Mouse (Mus musculus): ENCODE measurements around the gene Exoc3l4. TPM values are rescaled to one million over a fixed set of nuclear protein-coding genes. Genes with fewer than 3 reads are reported as not detected.

Exoc3l4 gene
- 100 to 1,000 TPM in 1 of 26 experiments, 10 to 100 TPM in 23, 1 to 10 TPM in 2; 9.1 to 109 (median 30.7) TPM for total RNA-seq (2018; cell fraction: chromatin; rRNA removed)
- 10 to 100 TPM in 20 of 26 experiments, 1 to 10 TPM in 6; 7.8 to 73.6 (median 15.0) TPM for total RNA-seq (2018; cell fraction: cytosol; rRNA removed)
- total RNA-seq (2018; cell fraction: nucleus; rRNA removed), result 100 to 1,000 TPM in 4 of 26 experiments, 10 to 100 TPM in 20, 1 to 10 TPM in 2; 8.3 to 170 (median 42.3) TPM
- polyA plus RNA-seq (2018), result 8.0 to 13.2 TPM (median 12.5 TPM) in 3 replicates

- no peak within 1 kb of the TSS for H3K27ac ChIP-seq
- WGBS (ENCODE audit: missing documents), result 14% methylated on average over 17 of the region's 17 CpGs
- no peaks in the 10 kb centered on the region for H3K36me3 ChIP-seq (ENCODE audit: inconsistent target)
- H3K4me3 ChIP-seq (ENCODE audit: inconsistent target), result no peak within 1 kb of the TSS
- H3K79me2 ChIP-seq (ENCODE audit: inconsistent target), result no peaks in the 10 kb centered on the region
These were observed at the start of gene Exoc3l4 for GRCm38 (mm10) chr12:111416921-111417779. TSS of gene Exoc3l4 (plus strand) at chr12:111417017.

GRCm38 (mm10) chr12:111367065-111367464, 49.8 kb upstream of the Exoc3l4 start:
- H3K27ac ChIP-seq, result no peak overlapping the region
- peaks cover 100% of the 10 kb centered on the region for H3K79me2 ChIP-seq (ENCODE audit: inconsistent target)
- H3K4me3 ChIP-seq (ENCODE audit: inconsistent target), result no peak overlapping the region
- 85% methylated on average over 7 of the region's 7 CpGs for WGBS (ENCODE audit: missing documents)
- no peaks in the 10 kb centered on the region for H3K36me3 ChIP-seq (ENCODE audit: inconsistent target)

DNA sequence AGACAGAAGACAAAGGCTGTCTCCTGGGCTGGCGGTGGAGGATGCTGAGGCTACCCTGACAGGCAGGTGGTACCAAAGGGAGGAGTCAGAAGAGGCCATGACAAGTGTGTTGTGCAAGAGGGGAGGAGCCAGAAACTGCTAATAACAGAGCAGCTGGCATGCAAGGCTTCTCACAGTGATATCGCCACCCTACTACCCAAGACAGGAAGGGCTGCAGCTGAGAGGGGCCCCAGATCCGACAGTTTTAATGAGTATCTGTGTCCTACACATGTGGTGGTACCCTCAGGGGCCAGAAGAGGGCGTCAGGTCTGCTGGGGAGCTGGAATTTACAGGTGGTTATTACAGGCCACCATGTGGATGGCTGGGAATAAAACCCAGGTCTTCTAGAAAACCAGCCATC, 46.6 kb upstream of the Exoc3l4 start:
- Histone ChIP-seq H3K27ac (no peak overlapping the region), H3K4me3 (ENCODE audit: inconsistent target) (no peak overlapping the region), H3K36me3 (ENCODE audit: inconsistent target) (no peaks in the 10 kb centered on the region), H3K79me2 (ENCODE audit: inconsistent target) (peaks cover 100% of the 10 kb centered on the region)
- WGBS (ENCODE audit: missing documents), result 67% methylated on average over 4 of the region's 4 CpGs

GRCm38 (mm10) chr12:111371905-111372304, 44.9 kb upstream of the Exoc3l4 start:
- no peaks in the 10 kb centered on the region for H3K36me3 ChIP-seq (ENCODE audit: inconsistent target)
- no peak overlapping the region for H3K27ac ChIP-seq
- H3K79me2 ChIP-seq (ENCODE audit: inconsistent target), result peaks cover 100% of the 10 kb centered on the region
- no peak overlapping the region for H3K4me3 ChIP-seq (ENCODE audit: inconsistent target)
- 93% methylated on average over 7 of the region's 7 CpGs for WGBS (ENCODE audit: missing documents)

GRCm38 (mm10) chr12:111373411-111373810, 43.4 kb upstream of the Exoc3l4 start:
- H3K4me3 ChIP-seq (ENCODE audit: inconsistent target), result no peak overlapping the region
- H3K36me3 ChIP-seq (ENCODE audit: inconsistent target), result no peaks in the 10 kb centered on the region
- H3K27ac ChIP-seq, result no peak overlapping the region
- WGBS (ENCODE audit: missing documents), result 95% methylated on average over 6 of the region's 6 CpGs
- peaks cover 85% of the 10 kb centered on the region for H3K79me2 ChIP-seq (ENCODE audit: inconsistent target)

DNA sequence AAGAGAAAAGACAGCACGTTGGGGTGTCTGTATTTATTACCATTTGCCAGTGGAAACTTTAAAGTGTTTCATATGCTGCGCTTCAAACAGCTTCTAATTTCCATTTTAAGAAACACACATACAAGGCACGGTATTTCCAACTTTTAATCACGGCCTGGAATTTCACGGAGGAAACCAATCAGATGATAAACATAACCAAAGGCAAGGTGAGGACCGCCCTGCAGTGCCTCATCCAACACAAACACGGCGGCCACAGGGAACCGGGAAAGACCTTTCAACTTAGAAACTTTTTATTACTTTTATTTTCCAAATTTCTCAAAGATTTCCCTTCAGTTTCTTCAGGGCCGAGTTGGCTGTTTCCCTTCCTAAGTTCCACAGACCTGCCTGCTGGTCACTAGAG, 42.1 kb upstream of the Exoc3l4 start:
- no peak overlapping the region for H3K4me3 ChIP-seq (ENCODE audit: inconsistent target)
- H3K79me2 ChIP-seq (ENCODE audit: inconsistent target), result peaks cover 71% of the 10 kb centered on the region
- 94% methylated on average over 10 of the region's 10 CpGs for WGBS (ENCODE audit: missing documents)
- no peaks in the 10 kb centered on the region for H3K36me3 ChIP-seq (ENCODE audit: inconsistent target)
- H3K27ac ChIP-seq, result no peak overlapping the region

DNA sequence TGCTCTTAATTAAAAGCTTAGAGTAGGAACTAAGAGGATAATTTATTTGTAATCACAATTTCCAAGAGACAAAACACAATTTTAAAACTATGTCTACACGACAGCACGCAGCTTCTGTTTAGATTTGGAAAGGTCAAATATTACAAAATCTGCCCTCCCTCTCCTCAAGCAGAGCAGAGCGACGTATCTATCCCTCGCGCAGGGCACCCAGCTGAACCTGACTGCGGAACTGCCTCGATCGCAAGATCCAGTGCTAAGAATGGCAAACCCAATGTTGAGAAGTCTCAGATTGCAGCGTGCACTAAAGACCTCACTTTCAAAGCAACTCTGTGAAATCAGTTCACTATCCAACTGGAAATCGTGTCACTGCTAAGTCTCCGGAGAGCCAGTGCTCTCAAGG, 41.3 kb upstream of the Exoc3l4 start:
- Histone ChIP-seq H3K4me3 (ENCODE audit: inconsistent target) (peak overlapping the region; percentile 70), H3K36me3 (ENCODE audit: inconsistent target) (no peaks in the 10 kb centered on the region), H3K79me2 (ENCODE audit: inconsistent target) (peaks cover 63% of the 10 kb centered on the region), H3K27ac (no peak overlapping the region)
- WGBS (ENCODE audit: missing documents), result 75% methylated on average over 12 of the region's 12 CpGs

DNA sequence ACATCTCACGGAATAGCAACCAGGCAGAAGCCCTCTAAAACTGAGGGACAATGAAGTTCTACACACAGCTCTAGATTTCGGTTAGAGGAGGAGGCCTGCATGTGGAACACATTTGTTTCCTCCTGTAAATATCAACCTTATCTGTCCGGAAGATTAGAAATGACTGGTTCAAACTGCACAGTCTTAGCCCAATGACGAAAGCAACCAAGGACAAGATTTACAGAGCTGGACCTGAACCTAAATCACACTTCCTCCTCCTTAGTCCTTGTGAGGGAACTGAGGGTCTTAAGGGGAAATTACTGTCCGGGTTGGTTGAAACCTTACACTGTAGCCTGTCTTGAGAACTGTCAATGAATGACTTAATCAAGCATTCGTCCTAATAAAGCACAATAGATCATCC, 40.8 kb upstream of the Exoc3l4 start:
- H3K27ac ChIP-seq, result 0 out of 2 replicates have a peak overlapping the region, but pooled peaks have one; percentile 10
- no peaks in the 10 kb centered on the region for H3K36me3 ChIP-seq (ENCODE audit: inconsistent target)
- 11% methylated on average over 6 of the region's 6 CpGs for WGBS (ENCODE audit: missing documents)
- H3K79me2 ChIP-seq (ENCODE audit: inconsistent target), result peaks cover 58% of the 10 kb centered on the region
- H3K4me3 ChIP-seq (ENCODE audit: inconsistent target), result peak overlapping the region; percentile 70

GRCm38 (mm10) chr12:111376826-111377331, 39.9 kb upstream of the Exoc3l4 start:
- Histone ChIP-seq H3K27ac (peak overlapping the region; percentile 10; the same call in 1 of the 2 replicates), H3K4me3 (ENCODE audit: inconsistent target) (peak overlapping the region; percentile 70), H3K79me2 (ENCODE audit: inconsistent target) (peaks cover 50% of the 10 kb centered on the region), H3K36me3 (ENCODE audit: inconsistent target) (no peaks in the 10 kb centered on the region)
- under 1% methylated on average over 49 of the region's 49 CpGs for WGBS (ENCODE audit: missing documents)

- Histone ChIP-seq H3K27ac (peak within 1 kb of the TSS; percentile 48), H3K4me3 (ENCODE audit: inconsistent target) (peak within 1 kb of the TSS; percentile 70), H3K79me2 (ENCODE audit: inconsistent target) (peaks cover 44% of the 10 kb centered on the region), H3K36me3 (ENCODE audit: inconsistent target) (no peaks in the 10 kb centered on the region)
- WGBS (ENCODE audit: missing documents), result under 1% methylated on average over 76 of the region's 94 CpGs
These were observed 39.3 kb upstream of the Exoc3l4 start, which contains the start of gene Cdc42bpb for GRCm38 (mm10) chr12:111377376-111377973. TSS of gene Cdc42bpb (minus strand) at chr12:111377718.

DNA sequence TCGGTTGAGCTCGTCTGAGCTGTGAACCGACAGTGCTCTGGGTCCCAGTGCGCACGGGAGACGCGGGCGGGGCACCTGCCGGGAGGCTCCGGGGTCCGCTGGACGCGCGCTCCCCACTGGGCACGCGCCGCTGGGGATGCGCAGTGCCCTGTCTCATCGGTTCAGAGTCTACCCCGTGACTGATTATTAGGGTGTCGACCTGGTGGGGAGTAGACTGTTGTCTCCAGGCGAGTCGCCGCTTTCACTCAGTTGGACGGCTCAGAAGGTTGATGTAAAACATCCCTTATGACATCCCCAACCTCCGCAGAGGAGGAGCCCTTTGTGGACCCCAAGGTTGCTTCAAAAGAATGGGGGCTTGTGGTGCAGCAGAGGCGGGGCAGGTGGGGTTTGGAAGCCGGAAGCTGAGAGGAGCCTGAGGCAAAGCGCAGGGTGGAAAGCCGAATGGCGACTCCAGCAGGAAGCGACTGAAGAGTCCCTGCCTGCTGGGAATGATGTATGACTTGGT, 38.8 kb upstream of the Exoc3l4 start:
- WGBS (ENCODE audit: missing documents), result 1% methylated on average over 32 of the region's 32 CpGs
- peak overlapping the region; percentile 48 for H3K27ac ChIP-seq
- H3K4me3 ChIP-seq (ENCODE audit: inconsistent target), result peak overlapping the region; percentile 68
- no peaks in the 10 kb centered on the region for H3K36me3 ChIP-seq (ENCODE audit: inconsistent target)
- H3K79me2 ChIP-seq (ENCODE audit: inconsistent target), result peaks cover 38% of the 10 kb centered on the region

- Histone ChIP-seq H3K36me3 (ENCODE audit: inconsistent target) (no peaks in the 10 kb centered on the region), H3K27ac (no peak overlapping the region), H3K4me3 (ENCODE audit: inconsistent target) (no peak overlapping the region; the same call in 1 of the 2 replicates), H3K79me2 (ENCODE audit: inconsistent target) (peaks cover 31% of the 10 kb centered on the region)
- 77% methylated on average over 11 of the region's 12 CpGs for WGBS (ENCODE audit: missing documents)
These were observed 38.0 kb upstream of the Exoc3l4 start for GRCm38 (mm10) chr12:111378812-111379211.

DNA sequence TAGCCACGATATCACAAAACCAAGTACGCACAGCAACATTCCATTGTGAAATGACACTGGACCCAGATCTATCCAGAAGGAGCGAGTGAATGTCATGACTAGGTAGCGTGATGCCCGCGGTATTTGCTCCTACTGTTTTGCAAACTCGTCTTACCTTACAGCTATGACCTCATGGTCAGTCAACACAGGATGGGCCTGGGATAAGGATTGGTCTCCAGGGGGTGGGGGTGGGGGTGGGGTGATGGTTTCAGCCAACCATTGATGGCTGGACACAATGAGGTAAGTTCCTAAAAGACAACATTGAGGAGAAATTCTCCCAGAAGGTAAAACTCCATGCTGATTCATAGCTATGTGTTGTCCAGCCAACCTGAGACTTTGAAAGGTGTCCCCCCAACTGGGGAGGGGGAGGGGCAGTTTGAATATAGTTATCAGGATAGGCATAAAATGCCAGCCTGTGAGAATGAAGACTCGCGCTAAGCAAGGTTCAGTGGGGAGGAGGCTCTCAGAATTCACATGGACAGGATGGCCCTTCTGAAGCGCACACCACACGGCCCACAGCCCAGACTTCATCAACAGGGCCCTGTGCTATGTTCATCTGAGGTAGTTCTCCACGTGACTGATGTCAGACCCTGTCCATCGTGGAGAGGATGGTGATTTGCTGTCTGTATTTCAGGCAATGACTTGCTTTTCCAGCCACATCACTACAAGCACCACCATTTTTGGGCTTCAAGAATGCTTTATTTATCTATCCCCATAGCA, 30.8 kb upstream of the Exoc3l4 start:
- Histone ChIP-seq H3K27ac (no peak overlapping the region), H3K79me2 (ENCODE audit: inconsistent target) (no peaks in the 10 kb centered on the region), H3K36me3 (ENCODE audit: inconsistent target) (no peaks in the 10 kb centered on the region), H3K4me3 (ENCODE audit: inconsistent target) (no peak overlapping the region)
- 83% methylated on average over 13 of the region's 13 CpGs for WGBS (ENCODE audit: missing documents)

- WGBS (ENCODE audit: missing documents), result 29% methylated on average over 8 of the region's 8 CpGs
- Histone ChIP-seq H3K79me2 (ENCODE audit: inconsistent target) (no peaks in the 10 kb centered on the region), H3K4me3 (ENCODE audit: inconsistent target) (no peak overlapping the region)
These were observed 30.1 kb upstream of the Exoc3l4 start for GRCm38 (mm10) chr12:111386642-111387120.

More at GRCm38 (mm10) chr12:111386642-111387120, 30.1 kb upstream of the Exoc3l4 start:
- 0 out of 2 replicates have a peak overlapping the region, but pooled peaks have one; percentile 15 for H3K27ac ChIP-seq
- no peaks in the 10 kb centered on the region for H3K36me3 ChIP-seq (ENCODE audit: inconsistent target)

Measured in macrophage (primary cell).